Mouse (Mus musculus) forebrain, embryonic 11.5 days (tissue): ENCODE data around the gene Hoxd8. TPM values are rescaled to one million over a fixed set of nuclear protein-coding genes. Genes with fewer than 3 reads are reported as not detected.

ENCODE experiments used
- ATAC-seq: fragments of 200-750 bp; cut with Nextera tagmentation; replicated peaks from 2 replicates; pipeline ENCODE4 v1.8.0; 2017; ENCODE audit warnings: moderate TSS enrichment; ENCODE audit not compliant: low FRiP score
- DNase-seq: peaks from one replicate; pipeline ENCODE4 v3.0.0-alpha.2; 2017; ENCODE audit warnings: low spot score
- H3K27ac ChIP-seq: fragments of 300-500 bp; sonication (generic); 2 replicates; pipeline ENCODE4 v1.5.1; 2014; ENCODE audit warnings: low read depth, low read length
- H3K27me3 ChIP-seq: fragments of 300-500 bp; sonication (generic); 2 replicates; pipeline ENCODE4 v1.6.1; 2014; ENCODE audit warnings: mild to moderate bottlenecking, low read length, mixed read lengths; ENCODE audit not compliant: control insufficient read depth, insufficient read depth
- H3K36me3 ChIP-seq: fragments of 300-500 bp; sonication (generic); 2 replicates; pipeline ENCODE4 v1.6.1; 2014; ENCODE audit warnings: mild to moderate bottlenecking, low read length, moderate library complexity, mixed read lengths; ENCODE audit not compliant: control insufficient read depth, insufficient read depth
- H3K4me1 ChIP-seq: fragments of 300-500 bp; sonication (generic); replicated peaks from 2 replicates; pipeline ENCODE4 v1.6.1; 2014; ENCODE audit warnings: low read length, mixed read lengths; ENCODE audit not compliant: control insufficient read depth, insufficient read depth
- H3K4me2 ChIP-seq: fragments of 300-500 bp; sonication (generic); 2 replicates; pipeline ENCODE4 v1.6.1; 2014; ENCODE audit warnings: low read depth, mild to moderate bottlenecking, low read length, moderate library complexity, mixed read lengths; ENCODE audit not compliant: severe bottlenecking
- H3K4me3 ChIP-seq: fragments of 300-500 bp; sonication (generic); 2 replicates; pipeline ENCODE4 v1.5.1; 2014; ENCODE audit warnings: low read depth, low read length
- H3K9ac ChIP-seq: fragments of 300-500 bp; sonication (generic); 2 replicates; pipeline ENCODE4 v1.6.1; 2014; ENCODE audit warnings: low read length
- H3K9me3 ChIP-seq: fragments of 300-500 bp; sonication (generic); 2 replicates; pipeline ENCODE4 v1.6.1; 2016; ENCODE audit warnings: low read length, mixed read lengths; ENCODE audit not compliant: control insufficient read depth
- WGBS: fragments of 180-500 bp; shearing (Covaris S2); extraction: QIAGEN DNeasy Blood & Tissue Kit; methylation state at CpG from one replicate; pipeline ENCODE4 v1.1.7; 2014; 5-methylcytosine and 5-hydroxymethylcytosine counted together
- polyA plus RNA-seq: library from polyadenylated mRNA; unstranded; fragments of >200 nt; fragmentation: Nextera tagmentation; extraction: Ambion mirVana; gene quantifications from 2 replicates; pipeline ENCODE4 v1.2.1, GENCODE M21; 2014

The Hoxd8 gene
- polyA plus RNA-seq, 1 experiment from 2014 or later = not detected

- H3K36me3 ChIP-seq = no peaks in the 10 kb centered on the region
- 24% methylated on average over 2 of the region's 3 CpGs for WGBS
- DNase-seq = peak; percentile 46
- H3K4me1 ChIP-seq = no peaks in the 10 kb centered on the region
- no peak for ATAC-seq
- peaks cover 98% of the 10 kb centered on the region for H3K27me3 ChIP-seq
- H3K4me2 ChIP-seq = no peak overlapping the region
- no peak overlapping the region for H3K4me3 ChIP-seq
- H3K27ac ChIP-seq = no peak overlapping the region
- no peaks in the 10 kb centered on the region for H3K9me3 ChIP-seq
- no peak overlapping the region for H3K9ac ChIP-seq
Observed at GRCm38 (mm10) chr2:74741252-74741978, 37.0 kb downstream of the Hoxd8 start.

GRCm38 (mm10) chr2:74741979-74742277 lies 37.5 kb downstream of the Hoxd8 start:
- H3K27ac ChIP-seq = no peak overlapping the region

GRCm38 (mm10) chr2:74745540-74746297 lies 41.3 kb downstream of the Hoxd8 start:
- peaks cover 8% of the 10 kb centered on the region for H3K4me1 ChIP-seq
- H3K9ac ChIP-seq = no peak overlapping the region
- H3K27ac ChIP-seq = no peak overlapping the region
- H3K27me3 ChIP-seq = peaks cover 96% of the 10 kb centered on the region
- DNase-seq = no peak
- no peak overlapping the region for H3K4me3 ChIP-seq
- no peaks in the 10 kb centered on the region for H3K9me3 ChIP-seq
- H3K36me3 ChIP-seq = no peaks in the 10 kb centered on the region
- no peak for ATAC-seq
- WGBS = 3% methylated on average over 6 of the region's 6 CpGs
- no peak overlapping the region for H3K4me2 ChIP-seq

More at GRCm38 (mm10) chr2:74741979-74742277, 37.5 kb downstream of the Hoxd8 start:
- Histone ChIP-seq H3K4me3 (no peak overlapping the region), H3K27me3 (peaks cover 98% of the 10 kb centered on the region), H3K4me1 (no peaks in the 10 kb centered on the region), H3K9ac (no peak overlapping the region), H3K9me3 (no peaks in the 10 kb centered on the region), H3K4me2 (no peak overlapping the region), H3K36me3 (no peaks in the 10 kb centered on the region)
- DNase-seq = no peak
- ATAC-seq = no peak

- DNase-seq (peak; percentile 63), ATAC-seq (0 out of 2 replicates have a peak, but pooled peaks have one; percentile 23)
- no peak overlapping the region for H3K4me3 ChIP-seq
- peaks cover 96% of the 10 kb centered on the region for H3K27me3 ChIP-seq
- peaks cover 8% of the 10 kb centered on the region for H3K4me1 ChIP-seq
- no peaks in the 10 kb centered on the region for H3K36me3 ChIP-seq
- under 1% methylated on average over 49 of the region's 58 CpGs for WGBS
- no peaks in the 10 kb centered on the region for H3K9me3 ChIP-seq
- H3K9ac ChIP-seq = no peak overlapping the region
- no peak overlapping the region for H3K4me2 ChIP-seq
- H3K27ac ChIP-seq = no peak overlapping the region
Observed at GRCm38 (mm10) chr2:74746298-74746921, 42.0 kb downstream of the Hoxd8 start.

GRCm38 (mm10) chr2:74747006-74747405 lies 42.6 kb downstream of the Hoxd8 start:
- Histone ChIP-seq H3K9ac (no peak overlapping the region), H3K27ac (no peak overlapping the region), H3K9me3 (no peaks in the 10 kb centered on the region), H3K4me2 (no peak overlapping the region), H3K4me1 (peaks cover 8% of the 10 kb centered on the region), H3K27me3 (peaks cover 96% of the 10 kb centered on the region), H3K4me3 (no peak overlapping the region), H3K36me3 (no peaks in the 10 kb centered on the region)
- peak; percentile 61 for DNase-seq
- ATAC-seq = no peak
- 1% methylated on average over 24 of the region's 24 CpGs for WGBS

GRCm38 (mm10) chr2:74747661-74748141 lies 43.3 kb downstream of the Hoxd8 start:
- no peak overlapping the region for H3K4me3 ChIP-seq
- H3K9me3 ChIP-seq = no peaks in the 10 kb centered on the region
- H3K27me3 ChIP-seq = peaks cover 96% of the 10 kb centered on the region
- H3K4me1 ChIP-seq = peaks cover 12% of the 10 kb centered on the region
- 4% methylated on average over 11 of the region's 11 CpGs for WGBS
- no peak overlapping the region for H3K9ac ChIP-seq
- no peak overlapping the region for H3K4me2 ChIP-seq
- no peak for ATAC-seq
- H3K27ac ChIP-seq = no peak overlapping the region
- no peak for DNase-seq
- H3K36me3 ChIP-seq = no peaks in the 10 kb centered on the region

- H3K36me3 ChIP-seq = no peaks in the 10 kb centered on the region
- no peak overlapping the region for H3K27ac ChIP-seq
- H3K27me3 ChIP-seq = peaks cover 98% of the 10 kb centered on the region
- no peak for ATAC-seq
- H3K9ac ChIP-seq = no peak overlapping the region
- WGBS = 3% methylated on average over 9 of the region's 9 CpGs
- H3K4me1 ChIP-seq = peaks cover 17% of the 10 kb centered on the region
- DNase-seq = no peak
- H3K9me3 ChIP-seq = no peaks in the 10 kb centered on the region
- no peak overlapping the region for H3K4me2 ChIP-seq
- no peak overlapping the region for H3K4me3 ChIP-seq
Observed at GRCm38 (mm10) chr2:74748436-74748995, 44.1 kb downstream of the Hoxd8 start.

GRCm38 (mm10) chr2:74749337-74750121 lies 45.1 kb downstream of the Hoxd8 start:
- Histone ChIP-seq H3K27ac (no peak overlapping the region), H3K9me3 (no peaks in the 10 kb centered on the region), H3K4me3 (peak overlapping the region; percentile 22), H3K4me1 (peaks cover 17% of the 10 kb centered on the region), H3K9ac (no peak overlapping the region), H3K36me3 (no peaks in the 10 kb centered on the region), H3K27me3 (peaks cover 98% of the 10 kb centered on the region), H3K4me2 (peak overlapping the region; percentile 50)
- under 1% methylated on average over 47 of the region's 47 CpGs for WGBS
- DNase-seq = peak; percentile 82
- ATAC-seq = peak; percentile 73
